Comparison of ENCODE assay signal across 8 mouse cellular contexts in genomic region chr1:20933457-20933856, GRCm38 (mm10). TPM values are rescaled to one million over a fixed set of nuclear protein-coding genes. Genes with fewer than 3 reads are reported as not detected.
DNase-seq lines count a peak whose midpoint lies in the region; ATAC-seq and TF ChIP-seq lines count a peak whose summit lies in the region.

No protein-coding gene starts in this region.

- TF ChIP-seq CTCF in kidney, adult 2 months (conservative IDR thresholded peaks at IDR 0.05; ENCODE audit: insufficient read depth, insufficient read length, low read depth, low read length): peak; percentile 85

- no peaks in the 10 kb centered on the region for H3K36me3 ChIP-seq in kidney, adult 2 months (ENCODE audit: control insufficient read depth, insufficient read depth, low read length)
- 0 out of 2 replicates have a peak, but pooled peaks cover 6% of the 10 kb centered on the region for H3K36me3 ChIP-seq in limb, embryonic 10.5 days
- H3K36me3 ChIP-seq in midbrain, embryonic 14.5 days (ENCODE audit: control insufficient read depth, insufficient read depth, low read length): peaks cover 22% of the 10 kb centered on the region; the same call in 1 of the 2 replicates

- H3K27ac ChIP-seq in kidney, adult 2 months (ENCODE audit: insufficient read depth, low read depth, low read length): no peak overlapping the region
- no peak overlapping the region for H3K27ac ChIP-seq in limb, embryonic 10.5 days
- no peak overlapping the region for H3K27ac ChIP-seq in midbrain, embryonic 14.5 days (replicated peaks; ENCODE audit: low read depth, low read length)

- H3K4me3 ChIP-seq in kidney, adult 2 months (ENCODE audit: insufficient read depth, low read depth, low read length): no peak overlapping the region
- no peak overlapping the region for H3K4me3 ChIP-seq in limb, embryonic 10.5 days
- H3K4me3 ChIP-seq in midbrain, embryonic 14.5 days (replicated peaks; ENCODE audit: low read depth, low read length): no peak overlapping the region

- ATAC-seq in midbrain, embryonic 14.5 days (ENCODE audit: low FRiP score, low TSS enrichment): peak; percentile 77; the same call in 1 of the 2 replicates

- intact Hi-C loops in heart, postnatal 25 days (cut with DNase I): loop anchor here (5.0 kb wide), 2 partner anchors 41 to 284 kb away; partner anchors contain the start of genes Paqr8 and Tmem14a

- TF ChIP-seq POLR2A in kidney, adult 2 months (IDR thresholded peaks at IDR 0.05; ENCODE audit: low read depth, low read length): no peak

- H3K9ac ChIP-seq in midbrain, embryonic 14.5 days (replicated peaks; ENCODE audit: low read length): no peak overlapping the region

- no peaks in the 10 kb centered on the region for H3K9me3 ChIP-seq in limb, embryonic 10.5 days (replicated peaks)
- H3K9me3 ChIP-seq in midbrain, embryonic 14.5 days (ENCODE audit: control insufficient read depth, low read length): no peaks in the 10 kb centered on the region

- peak; percentile 47 to 74 for DNase-seq in heart, adult 18-20 months
- DNase-seq in heart, postnatal 25 days (ENCODE audit: low spot score): no peak
- peak; percentile 66 to 81 for DNase-seq in cerebellum, postnatal 25 days
- DNase-seq in frontal cortex, postnatal 36 days (ENCODE audit: low spot score in 2 of 2): peak; percentile 61 to 84
- peak; percentile 63 for DNase-seq in kidney, adult 2 months
- DNase-seq in limb, embryonic 10.5 days (ENCODE audit: low spot score): peak; percentile 61
- peak; percentile 79 for DNase-seq in midbrain, embryonic 14.5 days
- peak; percentile 53 to 82 for DNase-seq in spleen, postnatal 4 days (ENCODE audit: low spot score in 2 of 2)

- no peaks in the 10 kb centered on the region for H3K4me1 ChIP-seq in kidney, adult 2 months (ENCODE audit: control insufficient read depth, insufficient read depth, low read length)
- no peaks in the 10 kb centered on the region for H3K4me1 ChIP-seq in limb, embryonic 10.5 days
- H3K4me1 ChIP-seq in midbrain, embryonic 14.5 days (ENCODE audit: control insufficient read depth, insufficient read depth, low read length): no peaks in the 10 kb centered on the region

- WGBS in kidney, adult 2 months: 14% methylated on average over 7 of the region's 7 CpGs
- 26% methylated on average over 7 of the region's 7 CpGs for WGBS in limb, embryonic 10.5 days
- 20% methylated on average over 7 of the region's 7 CpGs for WGBS in midbrain, embryonic 14.5 days

- H3K27me3 ChIP-seq in kidney, adult 2 months (replicated peaks; ENCODE audit: control insufficient read depth, insufficient read depth, low read length): no peaks in the 10 kb centered on the region
- H3K27me3 ChIP-seq in limb, embryonic 10.5 days (ENCODE audit: low read depth, poor library complexity, severe bottlenecking): no peaks in the 10 kb centered on the region
- H3K27me3 ChIP-seq in midbrain, embryonic 14.5 days (ENCODE audit: control insufficient read depth, insufficient read depth, low read length): no peaks in the 10 kb centered on the region

- no peak overlapping the region for H3K4me2 ChIP-seq in midbrain, embryonic 14.5 days (ENCODE audit: low read length)

RNA-seq across cellular contexts. Expression of gene Efhc1, which starts 18.0 kb away (rescaled TPM):
- under 1 TPM; 0.32 to 0.82 TPM for total RNA-seq in heart, adult 18-20 months (2021)
- under 1 TPM; 0.42 to 0.75 TPM for total RNA-seq in heart, postnatal 25 days (2021)
- polyA plus RNA-seq in kidney, adult 2 months (2012; rRNA removed): 0.48 and 0.52 TPM in 2 replicates
- 1.5 and 1.7 TPM in 2 replicates for polyA plus RNA-seq in limb, embryonic 10.5 days (2016; fragmentation: Nextera tagmentation; extraction: Ambion mirVana)
- 0.82 and 2.1 TPM in 2 replicates for polyA plus RNA-seq in midbrain, embryonic 14.5 days (2014; fragmentation: Nextera tagmentation; extraction: Ambion mirVana)

RNA-seq across cellular contexts. Expression of gene Paqr8, which starts 43.1 kb away (rescaled TPM):
- 1 to 10 TPM in 1 of 2 experiments, under 1 TPM in 1; 0.79 to 1.4 TPM for total RNA-seq in heart, adult 18-20 months (2021)
- 1 to 10 TPM; 2.0 to 2.3 TPM for total RNA-seq in heart, postnatal 25 days (2021)
- polyA plus RNA-seq in kidney, adult 2 months (2012; rRNA removed): 2.6 and 2.8 TPM in 2 replicates
- 2.6 and 3.7 TPM in 2 replicates for polyA plus RNA-seq in limb, embryonic 10.5 days (2016; fragmentation: Nextera tagmentation; extraction: Ambion mirVana)
- polyA plus RNA-seq in midbrain, embryonic 14.5 days (2014; fragmentation: Nextera tagmentation; extraction: Ambion mirVana): 25.7 and 26.7 TPM in 2 replicates
